In the genomic region with DNA sequence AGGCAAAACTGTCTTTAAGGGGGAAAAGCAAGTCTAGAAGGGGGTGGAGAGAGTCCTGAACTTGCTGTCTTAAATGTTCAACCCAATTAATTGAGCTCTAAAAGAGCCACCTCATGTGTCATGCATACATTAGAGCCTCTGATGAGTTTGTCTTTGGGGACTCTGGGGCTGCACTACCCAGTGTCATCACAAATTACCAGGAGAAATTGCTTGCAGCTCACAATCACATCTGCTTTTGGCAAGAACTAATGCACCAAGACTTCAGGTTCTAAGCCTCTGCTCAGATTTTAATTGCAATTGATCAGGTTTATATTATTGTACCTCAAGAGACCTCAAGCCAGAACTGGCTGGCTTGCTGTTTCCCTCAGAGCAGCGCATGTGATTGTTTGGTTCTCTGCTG, we compare ENCODE assay signal across 10 mouse cellular contexts. TPM values are rescaled to one million over a fixed set of nuclear protein-coding genes. Genes with fewer than 3 reads are reported as not detected.
DNase-seq lines count a peak whose midpoint lies in the region; ATAC-seq and TF ChIP-seq lines count a peak whose summit lies in the region.
"Had no signal": no experiment of that assay in that cellular context is flagged by ENCODE, and none has a peak within 500 bp of the region (broad histone marks: within the 10 kb centered on the region; RNA-seq: fewer than 3 reads in every experiment).

No protein-coding gene starts in this region.

- H3K4me1 ChIP-seq in heart, embryonic 11.5 days (ENCODE audit: control insufficient read depth, insufficient read depth, low read length) = no peaks in the 10 kb centered on the region
- H3K4me1 ChIP-seq in midbrain, embryonic 11.5 days (ENCODE audit: control insufficient read depth, insufficient read depth, low read length) = no peaks in the 10 kb centered on the region
- H3K4me1 ChIP-seq in midbrain, embryonic 10.5 days = peaks cover 19% of the 10 kb centered on the region
- H3K4me1 ChIP-seq in hindbrain, embryonic 14.5 days (replicated peaks; ENCODE audit: control insufficient read depth, insufficient read depth, low read length) = no peaks in the 10 kb centered on the region
- H3K4me1 ChIP-seq in stomach, postnatal 0 days (replicated peaks; ENCODE audit: control insufficient read depth, insufficient read depth) = no peaks in the 10 kb centered on the region
- H3K4me1 ChIP-seq: heart, embryonic 10.5 days had no signal

- H3K4me2 ChIP-seq in heart, embryonic 11.5 days = peak overlapping the region; percentile 32
- H3K4me2 ChIP-seq in midbrain, embryonic 11.5 days = no peak overlapping the region
- peak overlapping the region; percentile 24 for H3K4me2 ChIP-seq in hindbrain, embryonic 14.5 days (replicated peaks)
- H3K4me2 ChIP-seq in stomach, postnatal 0 days (replicated peaks; ENCODE audit: low read depth) = peak overlapping the region; percentile 18; the same call in 1 of the 2 replicates
- H3K4me2 ChIP-seq: liver, embryonic 13.5 days had no signal

- no peaks in the 10 kb centered on the region for H3K36me3 ChIP-seq in heart, embryonic 11.5 days (ENCODE audit: control insufficient read depth, insufficient read depth, low read length)
- no peaks in the 10 kb centered on the region for H3K36me3 ChIP-seq in midbrain, embryonic 11.5 days (ENCODE audit: control insufficient read depth, insufficient read depth, low read length)
- no peaks in the 10 kb centered on the region for H3K36me3 ChIP-seq in midbrain, embryonic 10.5 days
- H3K36me3 ChIP-seq in hindbrain, embryonic 14.5 days (replicated peaks; ENCODE audit: control insufficient read depth, insufficient read depth) = no peaks in the 10 kb centered on the region
- no peaks in the 10 kb centered on the region for H3K36me3 ChIP-seq in stomach, postnatal 0 days (ENCODE audit: control insufficient read depth, insufficient read depth, low read length)
- H3K36me3 ChIP-seq: heart, embryonic 10.5 days; liver, embryonic 13.5 days had no signal

- ATAC-seq in heart, embryonic 11.5 days (replicated peaks; ENCODE audit: insufficient number of reproducible peaks, low FRiP score, low TSS enrichment) = no peak
- no peak for ATAC-seq in midbrain, embryonic 11.5 days (ENCODE audit: low FRiP score)
- ATAC-seq in hindbrain, embryonic 14.5 days (ENCODE audit: low FRiP score) = no peak
- no peak for ATAC-seq in stomach, postnatal 0 days (ENCODE audit: low FRiP score, low TSS enrichment)

- 51% methylated on average over 1 of the region's 1 CpGs for WGBS in heart, embryonic 11.5 days (ENCODE audit: insufficient replicate concordance)
- 47% methylated on average over 1 of the region's 1 CpGs for WGBS in midbrain, embryonic 11.5 days
- 48% methylated on average over 1 of the region's 1 CpGs for WGBS in midbrain, embryonic 10.5 days
- 42% methylated on average over 1 of the region's 1 CpGs for WGBS in hindbrain, embryonic 14.5 days
- WGBS in stomach, postnatal 0 days = 73% methylated on average over 1 of the region's 1 CpGs

- H3K27me3 ChIP-seq in heart, embryonic 11.5 days (ENCODE audit: control insufficient read depth, insufficient read depth, low read length) = no peaks in the 10 kb centered on the region
- no peaks in the 10 kb centered on the region for H3K27me3 ChIP-seq in midbrain, embryonic 11.5 days (ENCODE audit: control insufficient read depth, insufficient read depth, low read length)
- no peaks in the 10 kb centered on the region for H3K27me3 ChIP-seq in midbrain, embryonic 10.5 days (ENCODE audit: low read depth, poor library complexity, severe bottlenecking)
- H3K27me3 ChIP-seq in hindbrain, embryonic 14.5 days (ENCODE audit: control insufficient read depth, insufficient read depth, low read length) = no peaks in the 10 kb centered on the region
- no peaks in the 10 kb centered on the region for H3K27me3 ChIP-seq in stomach, postnatal 0 days (ENCODE audit: control insufficient read depth, insufficient read depth, low read length)
- H3K27me3 ChIP-seq: liver, embryonic 13.5 days had no signal

- H3K27ac ChIP-seq in heart, embryonic 11.5 days (ENCODE audit: low read depth, low read length) = no peak overlapping the region
- no peak overlapping the region for H3K27ac ChIP-seq in midbrain, embryonic 11.5 days (ENCODE audit: low read depth, low read length)
- no peak overlapping the region for H3K27ac ChIP-seq in midbrain, embryonic 10.5 days (replicated peaks)
- H3K27ac ChIP-seq in hindbrain, embryonic 14.5 days = no peak overlapping the region
- H3K27ac ChIP-seq in stomach, postnatal 0 days (replicated peaks) = no peak overlapping the region
- H3K27ac ChIP-seq: heart, embryonic 10.5 days; liver, embryonic 13.5 days had no signal

- H3K4me3 ChIP-seq in heart, embryonic 11.5 days (ENCODE audit: low read depth, low read length) = no peak overlapping the region
- no peak overlapping the region for H3K4me3 ChIP-seq in midbrain, embryonic 11.5 days (ENCODE audit: low read depth, low read length)
- H3K4me3 ChIP-seq in midbrain, embryonic 10.5 days = no peak overlapping the region
- H3K4me3 ChIP-seq in hindbrain, embryonic 14.5 days (replicated peaks; ENCODE audit: low read length) = 0 out of 2 replicates have a peak overlapping the region, but pooled peaks have one; percentile 4
- H3K4me3 ChIP-seq in stomach, postnatal 0 days (ENCODE audit: low read depth, low read length) = no peak overlapping the region
- H3K4me3 ChIP-seq: heart, embryonic 10.5 days; liver, embryonic 13.5 days had no signal

- DNase-seq in heart, adult 11 months = no peak
- peak; percentile 81 for DNase-seq in midbrain, embryonic 11.5 days (ENCODE audit: low spot score, missing footprints)
- DNase-seq in midbrain, embryonic 10.5 days (ENCODE audit: low spot score) = no peak
- no peak for DNase-seq in hindbrain, embryonic 14.5 days (ENCODE audit: low spot score)
- DNase-seq in stomach, postnatal 0 days (ENCODE audit: low spot score) = no peak
- no peak for DNase-seq in gastrocnemius, postnatal 10 days
- DNase-seq: liver, embryonic 13.5 days; thymus, postnatal 25 days had no signal

- no peak for TF ChIP-seq EP300 in stomach, postnatal 0 days (optimal IDR thresholded peaks at IDR 0.05)

- TF ChIP-seq CTCF in stomach, postnatal 0 days (IDR thresholded peaks at IDR 0.05; ENCODE audit: low read depth) = no peak

- H3K9me3 ChIP-seq in heart, embryonic 11.5 days (replicated peaks; ENCODE audit: control insufficient read depth, low read length) = no peaks in the 10 kb centered on the region
- no peaks in the 10 kb centered on the region for H3K9me3 ChIP-seq in midbrain, embryonic 11.5 days (ENCODE audit: control insufficient read depth, low read length)
- H3K9me3 ChIP-seq in midbrain, embryonic 10.5 days (replicated peaks) = no peaks in the 10 kb centered on the region
- no peaks in the 10 kb centered on the region for H3K9me3 ChIP-seq in hindbrain, embryonic 14.5 days (ENCODE audit: control insufficient read depth, low read length)
- H3K9me3 ChIP-seq in stomach, postnatal 0 days (ENCODE audit: control insufficient read depth, low read length) = no peaks in the 10 kb centered on the region
- H3K9me3 ChIP-seq: heart, embryonic 10.5 days; liver, embryonic 13.5 days had no signal

- no peak overlapping the region for H3K9ac ChIP-seq in heart, embryonic 11.5 days (ENCODE audit: low read depth, low read length)
- no peak overlapping the region for H3K9ac ChIP-seq in midbrain, embryonic 11.5 days (ENCODE audit: low read length)
- H3K9ac ChIP-seq in hindbrain, embryonic 14.5 days = 0 out of 2 replicates have a peak overlapping the region, but pooled peaks have one; percentile 16
- no peak overlapping the region for H3K9ac ChIP-seq in stomach, postnatal 0 days (ENCODE audit: low read length)
- H3K9ac ChIP-seq: liver, embryonic 13.5 days had no signal

RNA-seq across cellular contexts. Expression of gene Etv1, which starts 4.1 kb away (rescaled TPM):
- 28.2 and 29.8 TPM in 2 replicates for polyA plus RNA-seq in heart, embryonic 11.5 days (2014; fragmentation: Nextera tagmentation; extraction: Ambion mirVana)
- 12.7 and 15.1 TPM in 2 replicates for polyA plus RNA-seq in midbrain, embryonic 11.5 days (2014; fragmentation: Nextera tagmentation; extraction: Ambion mirVana)
- 13.1 and 15.2 TPM in 2 replicates for polyA plus RNA-seq in midbrain, embryonic 10.5 days (2016; fragmentation: Nextera tagmentation; extraction: Ambion mirVana)
- polyA plus RNA-seq in hindbrain, embryonic 14.5 days (2014; fragmentation: Nextera tagmentation; extraction: Ambion mirVana) = 22.3 and 29.6 TPM in 2 replicates
- polyA plus RNA-seq in stomach, postnatal 0 days (2015; fragmentation: Nextera tagmentation; extraction: Ambion mirVana) = 20.7 and 20.9 TPM in 2 replicates
- 1 to 10 TPM; 8.5 to 8.6 TPM for total RNA-seq in gastrocnemius, postnatal 10 days (2021)
